Mouse (Mus musculus) neural tube, embryonic 12.5 days (tissue): ENCODE measurements around the gene Olfr381. TPM values are rescaled to one million over a fixed set of nuclear protein-coding genes. Genes with fewer than 3 reads are reported as not detected.
"Not testable (repeated sequence)": the region's sequence is repeated elsewhere in the genome, so short reads cannot be mapped to it uniquely, and the experiment has no call there.

Experiments
- ATAC-seq: fragments of 200-750 bp; cut with Nextera tagmentation; 2 replicates; pipeline ENCODE4 v1.8.0; 2017; ENCODE audit warnings: low read depth, mild to moderate bottlenecking, moderate TSS enrichment, moderate library complexity; ENCODE audit not compliant: low FRiP score
- H3K27ac ChIP-seq: fragments of 300-500 bp; sonication (generic); 2 replicates; pipeline ENCODE4 v1.5.1; 2016
- H3K27me3 ChIP-seq: fragments of 300-500 bp; sonication (generic); replicated peaks from 2 replicates; pipeline ENCODE4 v1.6.1; 2016; ENCODE audit warnings: mild to moderate bottlenecking
- H3K36me3 ChIP-seq: fragments of 300-500 bp; sonication (generic); 2 replicates; pipeline ENCODE4 v1.6.1; 2016; ENCODE audit warnings: mild to moderate bottlenecking
- H3K4me1 ChIP-seq: fragments of 300-500 bp; sonication (generic); 2 replicates; pipeline ENCODE4 v1.6.1; 2016
- H3K4me2 ChIP-seq: fragments of 300-500 bp; sonication (generic); replicated peaks from 2 replicates; pipeline ENCODE4 v1.6.1; 2016; ENCODE audit warnings: mild to moderate bottlenecking
- H3K4me3 ChIP-seq: fragments of 300-500 bp; sonication (generic); 2 replicates; pipeline ENCODE4 v1.5.1; 2016
- H3K9ac ChIP-seq: fragments of 300-500 bp; sonication (generic); 2 replicates; pipeline ENCODE4 v1.6.1; 2016; ENCODE audit warnings: mild to moderate bottlenecking
- H3K9me3 ChIP-seq: fragments of 300-500 bp; sonication (generic); 2 replicates; pipeline ENCODE4 v1.6.1; 2016; ENCODE audit warnings: mild to moderate bottlenecking
- WGBS: fragments of 180-500 bp; shearing (Covaris S2); methylation state at CpG from one replicate; pipeline ENCODE4 v1.1.7; 2016; 5-methylcytosine and 5-hydroxymethylcytosine counted together
- polyA plus RNA-seq: library from polyadenylated mRNA; unstranded; fragments of >200 nt; fragmentation: Nextera tagmentation; extraction: Ambion mirVana; gene quantifications from 2 replicates; pipeline ENCODE4 v1.2.1, GENCODE M21; 2016

Gene Olfr381
- not detected in 2 replicates for polyA plus RNA-seq

DNA sequence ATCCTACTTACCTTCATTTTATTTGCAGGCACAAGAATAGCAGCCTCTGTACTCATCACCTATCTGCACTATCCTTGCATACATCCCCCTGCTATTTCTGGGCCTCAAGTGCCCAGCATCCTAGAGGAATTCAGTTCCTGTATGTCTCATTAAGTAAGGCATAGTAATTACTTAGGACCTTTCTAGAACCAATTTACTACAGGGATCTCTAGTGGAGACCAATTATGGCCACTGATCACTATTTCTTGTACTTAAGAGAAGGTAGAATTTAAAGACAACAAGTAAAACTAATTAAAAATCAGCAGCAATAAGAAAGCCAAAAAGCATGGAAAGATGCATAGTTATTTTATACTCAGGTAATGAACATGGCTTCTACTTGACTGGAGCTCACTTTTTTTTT, at the start of gene Olfr381:
Gene Olfr381 (minus strand): TSS at position 101 of the 400 bp plus-strand sequence.
- Histone ChIP-seq H3K9me3 (no peaks in the 10 kb centered on the region), H3K27me3 (no peaks in the 10 kb centered on the region), H3K4me1 (no peaks in the 10 kb centered on the region), H3K4me3 (no peak within 1 kb of the TSS), H3K27ac (no peak within 1 kb of the TSS), H3K9ac (no peak within 1 kb of the TSS), H3K36me3 (no peaks in the 10 kb centered on the region), H3K4me2 (no peak within 1 kb of the TSS)
- no peak for ATAC-seq

GRCm38 (mm10) chr11:73528971-73529370, 37.6 kb upstream of the Olfr381 start:
- not testable (repeated sequence) for ATAC-seq, H3K27me3 ChIP-seq, H3K36me3 ChIP-seq, H3K4me2 ChIP-seq, H3K27ac ChIP-seq, H3K4me1 ChIP-seq, H3K4me3 ChIP-seq, H3K9ac ChIP-seq
- peaks cover 15% of the 10 kb centered on the region for H3K9me3 ChIP-seq
- WGBS: 84% methylated on average over 1 of the region's 1 CpGs

GRCm38 (mm10) chr11:73517097-73517496, 25.7 kb upstream of the Olfr381 start, which contains the start of gene Olfr382:
TSS of gene Olfr382 (minus strand) at chr11:73517197.
- Histone ChIP-seq H3K36me3 (no peaks in the 10 kb centered on the region), H3K9me3 (peaks cover 10% of the 10 kb centered on the region), H3K4me3 (no peak within 1 kb of the TSS), H3K4me2 (no peak within 1 kb of the TSS), H3K27ac (no peak within 1 kb of the TSS), H3K4me1 (no peaks in the 10 kb centered on the region), H3K9ac (no peak within 1 kb of the TSS), H3K27me3 (no peaks in the 10 kb centered on the region)
- no peak for ATAC-seq

DNA sequence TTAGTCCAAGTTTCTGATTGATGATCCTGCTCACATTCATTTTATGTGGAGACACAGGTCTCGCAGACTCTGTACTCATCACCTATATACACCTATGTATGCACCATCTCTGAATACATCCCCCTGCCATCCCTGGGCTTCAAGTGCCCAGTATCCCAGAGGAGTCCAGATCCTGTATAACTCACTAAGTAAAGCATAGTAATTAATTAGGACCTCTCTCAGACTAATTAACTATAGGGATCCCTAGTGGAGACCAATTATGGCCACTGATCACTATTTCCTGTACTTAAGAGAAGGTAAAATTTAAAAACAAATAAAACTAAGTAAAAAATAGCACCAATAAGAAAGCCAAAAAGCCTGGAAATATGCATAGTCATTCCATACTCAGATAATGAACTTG, 34.0 kb downstream of the Olfr381 start, which contains the start of gene Olfr380:
Gene Olfr380 (minus strand): TSS at position 101 of the 400 bp plus-strand sequence.
- Histone ChIP-seq H3K4me2 (no peak within 1 kb of the TSS), H3K9ac (no peak within 1 kb of the TSS), H3K4me3 (no peak within 1 kb of the TSS), H3K36me3 (no peaks in the 10 kb centered on the region), H3K4me1 (no peaks in the 10 kb centered on the region), H3K27me3 (no peaks in the 10 kb centered on the region), H3K27ac (no peak within 1 kb of the TSS), H3K9me3 (peaks cover 9% of the 10 kb centered on the region; the same call in 1 of the 2 replicates)
- no peak for ATAC-seq
- 98% methylated on average over 1 of the region's 1 CpGs for WGBS

Other genes with a start within 250 kb of the Olfr381 start
- gene Trpv3, start 224.2 kb downstream of the Olfr381 start, polyA plus RNA-seq: 0.14 and 0.15 TPM in 2 replicates
- 0.34 and 0.65 TPM in 2 replicates for gene Aspa, start 162.0 kb downstream of the Olfr381 start, polyA plus RNA-seq
- gene Gm49340, start 161.9 kb downstream of the Olfr381 start, polyA plus RNA-seq: not detected in 2 replicates
- gene Spata22, start 161.9 kb downstream of the Olfr381 start, polyA plus RNA-seq: not detected in 2 replicates
- not detected in 2 replicates for gene Olfr20, start 140.8 kb downstream of the Olfr381 start, polyA plus RNA-seq
- gene Olfr376, start 120.4 kb downstream of the Olfr381 start, polyA plus RNA-seq: not detected in 2 replicates
- not detected in 2 replicates for gene Olfr1, start 92.0 kb downstream of the Olfr381 start, polyA plus RNA-seq
- not detected in 2 replicates for gene Olfr378, start 63.1 kb downstream of the Olfr381 start, polyA plus RNA-seq
- not detected in 2 replicates for gene Olfr380, start 34.1 kb downstream of the Olfr381 start, polyA plus RNA-seq
- gene Olfr382, start 25.6 kb upstream of the Olfr381 start, polyA plus RNA-seq: not detected in 2 replicates
- gene Olfr385, start 101.4 kb upstream of the Olfr381 start, polyA plus RNA-seq: not detected in 2 replicates
- gene Olfr384, start 107.0 kb upstream of the Olfr381 start, polyA plus RNA-seq: not detected in 2 replicates
- not detected in 2 replicates for gene Zfp735, start 197.2 kb upstream of the Olfr381 start, polyA plus RNA-seq